Mouse (Mus musculus): Measurements from ENCODE around the gene Arhgap6. TPM values are rescaled to one million over a fixed set of nuclear protein-coding genes. Genes with fewer than 3 reads are reported as not detected.
"Not testable (repeated sequence)": the region's sequence is repeated elsewhere in the genome, so short reads cannot be mapped to it uniquely, and the experiment has no call there.

The Arhgap6 gene
- polyA plus RNA-seq, 1 experiment from 2014 or later: 1.2 TPM

GRCm38 (mm10) chrX:169302271-169303045 is 507.6 kb downstream of the Arhgap6 start:
- no peak for DNase-seq (ENCODE audit: low spot score)

GRCm38 (mm10) chrX:169303945-169304344 is 509.0 kb downstream of the Arhgap6 start:
- peak; percentile 47 for DNase-seq (ENCODE audit: low spot score)

GRCm38 (mm10) chrX:169308559-169308958 is 513.7 kb downstream of the Arhgap6 start:
- DNase-seq (ENCODE audit: low spot score): no peak

- peak; percentile 7 for DNase-seq (ENCODE audit: low spot score)
These were observed 524.3 kb downstream of the Arhgap6 start for GRCm38 (mm10) chrX:169319066-169319760.

- DNase-seq (ENCODE audit: low spot score): peak; percentile 89
These were observed 525.2 kb downstream of the Arhgap6 start, which contains the start of gene Hccs for GRCm38 (mm10) chrX:169319945-169320667. Hccs (minus strand) TSS chrX:169320372.

GRCm38 (mm10) chrX:169320668-169321005 is 525.7 kb downstream of the Arhgap6 start:
- not testable (repeated sequence) for DNase-seq (ENCODE audit: low spot score)

- no peak for DNase-seq (ENCODE audit: low spot score)
These were observed 531.2 kb downstream of the Arhgap6 start for GRCm38 (mm10) chrX:169325929-169326595.

- DNase-seq (ENCODE audit: low spot score): peak; percentile 14
These were observed 537.4 kb downstream of the Arhgap6 start for GRCm38 (mm10) chrX:169332264-169332663.

- no peak for DNase-seq (ENCODE audit: low spot score)
These were observed 542.7 kb downstream of the Arhgap6 start for GRCm38 (mm10) chrX:169337559-169337958.

GRCm38 (mm10) chrX:169338213-169338612 is 543.3 kb downstream of the Arhgap6 start:
- DNase-seq (ENCODE audit: low spot score): no peak

Other genes starting within 250 kb of the Arhgap6 start
- gene Frmpd4, start 217.9 kb upstream of the Arhgap6 start, polyA plus RNA-seq (2015; fragmentation: Nextera tagmentation; extraction: Ambion mirVana): 0.01 and 0.03 TPM in 2 replicates
- gene Msl3, start 121.2 kb upstream of the Arhgap6 start, polyA plus RNA-seq (2015; fragmentation: Nextera tagmentation; extraction: Ambion mirVana): 41.7 and 42.1 TPM in 2 replicates

Data from thymus, postnatal 0 days (tissue).